Mouse (Mus musculus) left cerebral cortex, adult 11 months (tissue): ENCODE data around the gene Epha6.

ENCODE experiments used
- DNase-seq: peaks from one replicate; pipeline ENCODE4 v3.0.0; 2022; ENCODE audit warnings: low spot score

The Epha6 gene

DNA sequence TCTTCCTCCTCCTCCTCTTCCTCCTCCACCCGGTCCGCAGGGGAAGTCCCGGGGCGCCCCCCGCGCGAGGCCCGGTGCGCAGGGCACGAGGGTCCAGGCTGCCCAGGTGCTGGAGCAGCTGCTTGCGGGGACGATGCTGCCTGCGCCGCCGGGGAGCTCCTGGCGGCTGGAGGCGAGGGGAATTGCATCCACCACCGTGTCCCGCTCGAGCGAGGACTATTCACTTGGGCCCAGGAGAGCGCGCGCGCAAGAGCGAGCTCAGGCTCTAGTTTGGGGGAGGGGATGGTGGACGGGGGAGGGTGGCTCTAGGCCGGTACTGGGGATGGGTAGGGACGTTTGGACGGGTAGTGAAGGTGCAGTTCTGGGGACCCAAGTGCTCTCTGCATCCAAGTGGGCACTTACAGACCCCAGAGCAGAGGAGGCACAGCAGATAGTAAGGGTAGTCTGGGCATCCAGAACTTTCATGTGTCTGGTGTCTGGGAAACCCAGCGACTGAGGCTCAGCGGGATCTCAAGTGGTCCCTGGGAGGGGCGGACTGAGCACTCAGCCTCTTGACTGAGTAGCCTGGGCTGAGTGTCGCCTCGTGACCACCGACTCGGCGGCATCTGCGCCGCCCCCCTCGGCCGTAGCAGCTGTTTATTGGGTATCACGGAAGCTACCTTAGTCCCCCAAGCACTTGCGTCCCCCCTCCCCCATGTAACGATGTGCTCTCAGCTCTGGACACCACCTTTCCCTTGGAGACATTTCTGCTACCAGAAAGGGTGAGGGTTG, at the start of gene Epha6:
Gene Epha6, minus strand, starts transcription at position 471 of the 771 bp plus-strand sequence.
- peak; percentile 36 for DNase-seq

DNA sequence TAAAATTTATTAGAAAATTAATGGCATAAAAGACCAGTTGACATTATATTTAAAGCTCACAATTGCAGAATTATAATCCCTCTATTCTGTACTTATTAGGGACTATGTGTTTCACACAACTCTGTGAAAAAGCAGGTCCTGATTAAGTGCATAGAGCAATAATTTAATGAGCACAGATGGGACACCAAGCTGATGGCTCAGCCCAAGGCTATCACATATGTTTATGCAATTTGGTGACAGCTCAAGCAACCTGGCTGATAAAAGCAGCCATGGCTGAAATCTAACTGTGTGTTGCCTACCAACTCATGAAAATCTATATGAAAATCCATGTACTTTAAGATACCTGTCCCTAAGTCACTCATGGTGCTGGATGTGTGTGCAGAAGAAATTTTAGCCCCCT, 46.4 kb upstream of the Epha6 start:
- DNase-seq = no peak

DNA sequence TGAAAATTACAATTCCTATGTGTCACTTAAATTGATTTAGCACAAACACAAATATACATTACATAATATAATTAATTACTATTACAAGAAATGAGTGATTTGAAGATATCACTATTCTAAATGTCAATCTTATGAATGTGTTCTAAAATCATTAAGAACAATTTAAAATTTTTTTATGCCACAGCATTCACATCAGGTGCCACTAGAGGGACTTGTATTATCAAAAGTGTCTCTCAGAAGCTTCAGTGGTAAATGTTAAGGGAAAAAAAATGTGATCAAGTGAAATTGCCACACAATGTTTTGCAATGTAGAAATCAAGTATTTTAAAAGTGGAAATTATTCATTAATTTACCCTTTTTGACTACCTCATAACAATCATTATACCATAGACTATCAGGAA, 22.8 kb upstream of the Epha6 start:
- DNase-seq = no peak

DNA sequence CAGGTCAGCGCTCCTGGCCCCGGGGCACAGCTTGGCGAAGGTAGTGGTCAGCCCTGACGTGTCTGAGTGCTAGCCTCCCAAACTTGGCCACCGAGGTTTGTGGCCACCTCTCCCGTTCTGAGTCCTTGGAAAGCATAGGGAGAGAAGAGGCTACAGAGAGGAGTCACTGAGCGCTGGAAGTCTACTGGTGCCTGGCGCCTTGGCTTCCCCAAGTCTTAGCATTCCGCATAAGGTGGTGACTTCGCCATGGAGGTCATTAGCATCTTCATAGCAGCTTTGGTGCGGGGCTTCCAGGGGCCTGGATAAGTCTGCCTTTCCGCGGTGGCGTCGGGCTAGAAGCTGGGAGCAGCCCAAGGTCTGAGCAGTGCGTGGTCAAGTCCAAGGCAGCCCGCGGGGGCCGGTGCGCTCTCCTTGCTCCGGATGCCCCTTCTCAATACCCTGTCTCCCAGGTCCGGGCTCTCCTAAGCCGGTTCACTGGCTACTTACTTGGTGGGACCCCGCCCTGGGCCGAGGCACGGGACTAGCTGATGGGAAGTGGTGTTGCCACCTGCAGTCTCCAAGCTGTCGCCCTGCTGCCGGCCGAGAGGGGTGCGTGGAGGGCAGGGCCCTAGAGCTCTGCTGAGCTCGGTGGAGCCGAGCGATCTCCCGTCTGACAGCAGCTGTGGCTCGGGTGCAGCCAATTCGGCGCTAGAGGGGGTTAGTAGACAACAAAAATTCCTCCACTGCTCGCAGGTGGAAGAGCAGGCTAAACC, 677 bp upstream of the Epha6 start:
- DNase-seq = peak; percentile 66

DNA sequence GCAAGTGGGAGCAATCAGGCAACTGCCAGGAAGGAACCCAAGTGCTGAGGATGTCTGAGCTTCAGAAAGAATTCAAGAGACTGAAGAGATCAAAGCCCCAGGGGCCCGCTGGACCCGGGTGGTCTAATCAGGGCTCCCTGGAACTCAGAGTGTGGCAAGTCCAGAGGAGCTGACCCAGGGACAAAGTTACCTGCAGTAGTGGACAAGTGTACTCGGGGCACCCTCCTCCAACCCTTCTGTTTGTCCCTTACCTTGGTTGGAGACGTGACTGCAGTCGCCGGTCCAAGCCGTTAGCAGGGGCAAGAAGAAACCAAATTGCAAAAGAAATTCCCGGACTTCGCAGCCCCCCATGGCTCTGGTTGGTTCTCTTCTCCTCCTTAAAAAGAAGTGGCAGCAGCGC, 718 bp downstream of the Epha6 start:
- DNase-seq = no peak

DNA sequence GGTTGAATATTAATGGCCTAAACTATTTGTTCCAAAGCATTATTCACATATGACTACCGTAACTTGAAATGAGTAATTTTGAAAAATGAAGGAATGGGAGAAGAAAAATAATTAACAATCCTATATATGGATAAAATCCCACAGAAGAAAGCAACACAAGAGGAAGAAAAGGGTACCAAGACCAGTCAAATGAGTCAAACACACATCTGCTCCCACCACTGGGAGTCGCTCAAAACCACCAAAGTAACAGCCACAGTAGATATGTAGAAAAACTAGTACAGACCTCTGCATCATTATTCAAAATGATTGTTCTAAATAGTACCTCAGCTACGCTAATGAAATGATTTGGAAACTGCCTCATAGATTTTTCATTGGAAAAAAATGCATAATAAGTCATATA, 20.0 kb downstream of the Epha6 start:
- no peak for DNase-seq

DNA sequence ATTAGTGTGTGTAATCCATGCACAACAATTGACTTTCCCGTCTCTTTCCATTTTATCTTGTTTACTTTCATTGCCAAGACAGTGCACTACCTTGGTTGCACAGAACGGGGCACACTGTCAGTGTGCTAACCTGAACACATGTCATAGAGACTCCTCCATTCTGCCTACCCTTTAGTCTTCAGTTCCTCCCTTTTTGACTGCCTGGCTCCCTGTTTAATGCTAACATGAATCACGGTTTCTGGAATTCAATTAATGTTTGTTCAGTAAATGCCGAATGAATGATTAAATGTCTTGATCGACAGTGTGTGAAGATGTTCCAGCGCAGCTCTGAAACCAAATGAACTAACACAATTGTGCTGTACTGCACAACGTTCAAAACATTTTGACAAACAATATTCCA, 20.6 kb downstream of the Epha6 start:
- DNase-seq = no peak

DNA sequence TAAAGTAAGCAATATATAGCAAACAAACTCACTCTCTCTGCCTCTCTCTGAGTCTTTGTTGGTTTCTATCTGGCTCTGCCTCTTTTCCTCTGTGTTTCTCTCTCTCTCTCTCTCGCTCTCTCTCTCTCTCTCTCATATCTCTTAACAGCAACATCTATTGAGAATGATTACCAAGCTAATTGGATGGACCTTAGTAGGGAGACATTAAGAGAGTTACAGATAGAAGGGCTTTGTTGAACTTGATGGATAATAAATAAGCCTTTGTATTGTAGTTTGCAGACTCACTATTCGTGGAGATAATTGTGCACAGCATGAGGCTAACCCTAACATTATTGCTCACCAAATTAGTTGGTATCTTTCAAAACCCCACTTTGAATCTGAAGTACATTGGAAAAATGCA, 34.8 kb downstream of the Epha6 start:
- DNase-seq = no peak

DNA sequence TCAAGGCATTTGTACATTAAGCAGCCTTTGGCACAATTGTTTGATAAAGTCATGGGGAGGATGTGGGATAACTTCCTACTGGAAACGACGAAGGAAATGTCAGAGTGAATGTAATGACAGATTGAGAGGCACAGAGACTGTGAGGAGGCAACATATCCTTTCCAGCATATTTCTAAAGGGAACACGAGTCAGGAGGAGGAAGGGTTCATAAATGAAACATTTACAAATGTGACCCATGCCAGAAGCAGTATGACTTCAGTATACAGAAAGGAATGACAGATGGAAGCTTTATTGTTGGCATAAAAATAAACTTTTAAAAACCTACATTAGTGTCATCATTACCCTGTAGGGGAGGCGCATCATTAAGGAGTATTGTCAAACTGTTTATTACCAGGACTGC, 60.9 kb downstream of the Epha6 start:
- DNase-seq = no peak

DNA sequence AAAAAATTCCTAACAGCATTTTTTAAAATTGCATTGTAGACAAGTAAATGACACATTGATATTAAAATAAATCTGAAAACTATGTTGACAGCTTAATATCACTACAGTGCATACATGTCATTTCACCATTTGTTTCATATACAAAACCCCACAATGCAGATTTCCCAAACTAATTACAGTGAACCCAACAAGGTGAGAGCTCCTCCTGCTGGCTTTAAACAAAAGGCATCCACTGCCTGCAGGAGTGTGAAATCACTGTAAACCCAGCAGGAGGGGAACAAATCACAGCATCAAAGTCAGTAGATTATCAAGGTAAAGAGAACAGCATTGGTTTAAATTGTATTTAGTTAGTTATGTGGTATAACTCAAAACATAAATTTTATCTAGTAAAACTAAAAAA, 67.1 kb downstream of the Epha6 start:
- DNase-seq = peak; percentile 32

DNA sequence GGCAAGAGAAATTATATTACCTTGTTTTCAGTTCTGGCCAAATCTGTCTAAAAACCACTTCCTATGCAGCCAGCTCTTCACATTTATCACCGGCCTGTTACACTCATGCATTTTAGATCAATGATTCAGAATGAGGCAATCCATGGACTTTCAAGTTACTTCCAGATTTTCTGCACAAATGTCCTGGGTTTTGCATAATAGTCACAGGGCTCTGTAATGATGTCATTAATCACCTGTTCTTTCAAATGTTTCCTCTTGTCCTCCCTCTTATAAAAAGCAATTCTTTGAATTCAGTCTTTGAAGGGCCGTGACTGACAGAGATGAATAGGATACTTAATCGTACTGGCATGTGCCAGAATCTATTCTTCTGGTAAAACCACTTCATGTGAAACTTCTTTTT, 95.6 kb downstream of the Epha6 start:
- no peak for DNase-seq

DNA sequence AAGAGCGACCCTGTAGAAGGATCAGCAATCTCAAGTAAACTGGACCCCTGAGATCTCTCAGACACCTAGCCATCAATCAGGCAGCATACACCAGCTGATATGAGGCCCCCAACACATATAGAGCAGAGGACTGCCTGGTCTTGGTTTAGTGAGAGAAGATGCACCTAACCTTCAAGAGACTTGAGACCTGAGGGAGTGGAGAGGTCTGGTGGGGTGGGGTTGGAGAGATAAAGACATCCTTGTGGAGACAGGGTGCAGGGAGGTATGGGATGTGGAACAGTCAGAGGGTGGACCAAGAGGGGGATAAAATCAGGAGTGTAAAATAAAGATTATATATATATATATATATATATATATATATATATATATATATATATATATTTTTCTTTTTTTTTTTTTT, 105.8 kb downstream of the Epha6 start:
- no peak for DNase-seq

DNA sequence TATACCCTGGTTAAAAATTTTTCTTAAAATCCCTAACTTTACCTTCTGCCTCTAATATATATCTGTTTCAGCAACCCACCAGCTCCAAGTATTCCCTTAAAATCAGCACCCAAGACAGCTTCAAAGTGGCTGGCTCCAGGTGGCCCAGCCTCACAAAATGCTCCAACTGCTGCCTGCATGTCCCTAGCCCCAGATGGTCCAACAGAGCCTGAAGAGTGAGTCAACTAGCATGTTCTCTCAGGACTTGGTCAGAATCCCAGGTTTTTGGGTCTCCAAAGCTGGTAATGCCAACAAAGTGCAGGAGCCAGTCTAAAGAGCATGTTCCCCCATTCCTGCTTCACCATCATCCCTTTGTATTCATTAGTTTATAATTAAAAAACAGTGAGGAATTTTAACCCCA, 129.6 kb downstream of the Epha6 start:
- DNase-seq = no peak

DNA sequence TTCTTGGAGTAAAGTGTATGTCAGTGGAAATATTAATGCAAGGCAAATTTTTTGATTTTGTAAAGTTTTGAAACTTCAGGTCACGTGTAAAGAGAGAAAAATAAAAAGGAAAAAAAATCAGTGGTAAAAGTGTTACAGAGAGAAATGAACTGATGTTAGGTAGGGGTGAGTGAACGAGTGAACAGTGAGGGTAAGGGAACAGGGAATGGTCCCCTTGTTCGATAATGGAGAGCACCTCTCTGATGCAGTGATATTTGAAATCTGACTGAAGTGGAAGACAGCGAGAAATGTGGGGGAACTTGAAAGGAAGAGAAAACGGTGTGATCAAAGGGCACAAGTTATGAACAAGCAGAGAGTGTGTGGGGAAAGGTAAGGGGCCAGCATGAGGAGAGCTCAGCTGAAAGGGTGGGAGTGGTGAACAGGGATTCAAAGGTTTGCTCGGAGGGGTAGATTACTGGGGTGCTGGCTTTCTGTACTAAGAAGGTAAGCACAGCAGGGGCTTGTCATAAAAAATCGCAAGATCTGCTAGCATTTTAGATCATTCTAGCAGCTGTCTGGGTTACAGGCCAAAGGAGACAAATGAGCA, 137.0 kb downstream of the Epha6 start:
- DNase-seq = no peak

DNA sequence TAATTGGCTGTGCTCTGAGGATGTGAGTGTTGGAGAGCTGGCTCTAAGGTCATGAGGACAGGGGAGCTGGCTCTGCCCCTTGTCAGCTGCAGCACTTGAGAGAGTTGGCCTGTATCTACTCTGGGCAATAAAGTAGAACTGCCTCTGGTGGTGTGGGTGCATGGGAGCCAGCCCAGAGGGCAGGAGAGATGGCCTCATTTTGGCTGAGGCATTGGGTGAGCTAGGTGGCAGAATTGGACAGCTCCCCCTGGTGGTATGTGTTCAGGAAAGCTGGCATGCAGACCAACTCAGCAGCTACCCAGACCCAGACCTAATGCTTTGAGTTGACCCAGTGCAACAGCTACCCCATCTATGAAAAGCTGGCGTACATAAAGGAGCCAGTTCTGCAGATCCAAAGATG, 170.0 kb downstream of the Epha6 start:
- DNase-seq = peak; percentile 2

DNA sequence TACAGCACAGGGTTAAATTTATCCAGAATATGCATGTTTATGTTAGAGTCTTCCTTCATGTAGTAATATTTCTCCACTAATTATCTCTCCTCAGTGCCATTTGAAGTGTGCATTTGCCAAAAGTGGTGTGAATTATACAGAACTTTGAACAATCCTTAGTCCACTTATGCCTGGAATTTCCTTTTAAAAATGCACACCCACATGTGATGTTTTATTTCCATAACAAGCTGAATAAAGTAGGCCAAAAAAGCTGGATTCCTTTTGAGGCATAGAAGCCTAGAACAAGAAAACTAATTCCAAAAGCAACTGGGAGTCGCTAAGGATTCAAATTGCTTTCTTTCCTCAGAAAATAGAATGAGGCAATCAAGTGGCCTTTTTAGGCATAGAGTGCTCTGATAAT, 171.1 kb downstream of the Epha6 start:
- peak; percentile 4 for DNase-seq

DNA sequence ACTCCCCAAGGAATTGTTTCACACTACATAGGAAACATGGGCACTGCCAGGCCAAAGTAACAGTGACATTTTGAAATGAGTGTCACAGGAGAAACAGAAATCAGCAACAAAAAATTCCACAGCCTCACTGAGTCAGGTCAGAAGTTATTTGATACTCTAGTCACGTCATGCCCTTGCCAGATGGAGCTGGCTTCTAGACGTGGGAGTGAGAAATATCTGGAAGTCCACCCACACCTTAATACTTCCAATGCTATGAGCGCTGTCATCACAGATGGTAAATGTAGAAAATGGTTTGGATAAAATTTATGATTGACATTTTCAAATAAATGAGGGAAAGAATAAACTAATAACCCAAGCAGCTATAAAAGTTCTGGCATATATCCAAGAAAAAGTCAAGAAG, 210.0 kb downstream of the Epha6 start:
- peak; percentile 7 for DNase-seq

DNA sequence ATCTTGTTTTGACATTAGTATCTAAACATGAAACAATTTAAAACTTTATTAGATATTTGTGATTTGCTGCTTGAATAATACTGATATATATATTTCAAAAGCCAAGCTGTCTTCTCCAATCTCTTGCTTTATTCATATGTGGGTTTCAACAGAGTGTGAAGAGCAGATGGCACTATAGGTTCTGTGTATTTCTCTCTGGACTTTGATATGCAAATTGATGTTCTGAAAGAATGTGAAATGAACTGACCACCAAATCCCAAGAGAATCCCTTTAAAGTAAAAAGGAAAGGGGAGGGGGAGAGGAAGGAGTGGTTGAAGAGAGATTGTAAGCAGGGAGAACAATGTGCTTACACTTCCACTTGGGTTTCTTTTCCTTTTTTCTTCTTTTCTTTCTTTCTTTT, 212.4 kb downstream of the Epha6 start:
- DNase-seq = no peak

DNA sequence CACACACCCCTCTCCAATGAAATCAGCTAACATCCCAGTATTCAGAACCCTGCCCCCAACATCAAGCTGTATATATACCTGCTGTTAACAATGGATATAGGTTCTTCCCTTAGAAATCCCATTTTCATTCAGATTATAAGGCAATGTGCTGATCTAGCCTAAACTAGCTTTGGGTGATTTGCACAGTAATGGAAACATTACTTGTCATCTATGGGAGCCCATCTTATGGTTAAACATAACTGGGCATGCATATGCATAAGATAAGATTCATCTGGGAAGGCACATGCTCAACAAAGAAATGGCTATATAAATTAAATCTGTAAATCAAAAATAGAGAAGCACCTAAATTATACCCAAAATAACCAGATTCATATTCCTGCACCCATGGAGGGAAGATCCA, 230.2 kb downstream of the Epha6 start:
- DNase-seq = no peak

DNA sequence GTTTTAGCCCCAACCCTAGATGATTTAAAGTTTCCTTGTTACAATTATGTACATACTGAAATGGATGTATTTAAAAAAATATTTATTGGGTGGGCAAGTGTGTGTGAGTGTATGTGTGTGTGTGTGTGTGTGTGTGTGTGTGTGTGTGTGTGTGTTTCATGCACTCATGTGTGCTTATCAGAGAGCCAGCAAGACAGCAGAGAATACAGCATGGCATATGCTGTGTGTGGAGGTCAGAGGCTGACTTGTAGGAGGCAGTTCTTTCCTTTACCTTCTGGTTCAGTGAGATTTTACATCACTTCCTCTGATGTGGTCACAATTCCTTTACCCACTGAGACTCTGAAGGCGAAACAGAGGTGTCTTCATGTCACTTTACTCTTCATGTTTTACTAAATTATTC, 321.4 kb downstream of the Epha6 start:
- no peak for DNase-seq

DNA sequence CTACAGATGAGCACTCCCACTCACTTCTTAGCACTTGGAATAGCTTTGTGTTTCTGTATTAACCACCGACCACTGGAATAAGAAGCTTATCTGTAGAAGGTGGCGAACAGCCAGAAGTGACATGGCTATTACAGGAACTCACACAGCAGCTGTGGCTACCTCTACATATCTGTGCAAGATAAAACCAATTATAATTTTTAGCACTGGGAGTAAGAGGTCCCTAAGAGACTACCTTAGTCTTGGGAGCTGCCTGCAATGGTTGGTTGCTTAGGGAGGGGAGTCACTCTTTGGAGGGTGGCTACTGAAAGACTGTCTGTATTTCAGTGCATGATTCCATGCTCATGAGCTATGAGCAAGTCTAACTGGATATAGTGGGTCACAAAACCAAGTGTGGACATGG, 331.2 kb downstream of the Epha6 start:
- no peak for DNase-seq

DNA sequence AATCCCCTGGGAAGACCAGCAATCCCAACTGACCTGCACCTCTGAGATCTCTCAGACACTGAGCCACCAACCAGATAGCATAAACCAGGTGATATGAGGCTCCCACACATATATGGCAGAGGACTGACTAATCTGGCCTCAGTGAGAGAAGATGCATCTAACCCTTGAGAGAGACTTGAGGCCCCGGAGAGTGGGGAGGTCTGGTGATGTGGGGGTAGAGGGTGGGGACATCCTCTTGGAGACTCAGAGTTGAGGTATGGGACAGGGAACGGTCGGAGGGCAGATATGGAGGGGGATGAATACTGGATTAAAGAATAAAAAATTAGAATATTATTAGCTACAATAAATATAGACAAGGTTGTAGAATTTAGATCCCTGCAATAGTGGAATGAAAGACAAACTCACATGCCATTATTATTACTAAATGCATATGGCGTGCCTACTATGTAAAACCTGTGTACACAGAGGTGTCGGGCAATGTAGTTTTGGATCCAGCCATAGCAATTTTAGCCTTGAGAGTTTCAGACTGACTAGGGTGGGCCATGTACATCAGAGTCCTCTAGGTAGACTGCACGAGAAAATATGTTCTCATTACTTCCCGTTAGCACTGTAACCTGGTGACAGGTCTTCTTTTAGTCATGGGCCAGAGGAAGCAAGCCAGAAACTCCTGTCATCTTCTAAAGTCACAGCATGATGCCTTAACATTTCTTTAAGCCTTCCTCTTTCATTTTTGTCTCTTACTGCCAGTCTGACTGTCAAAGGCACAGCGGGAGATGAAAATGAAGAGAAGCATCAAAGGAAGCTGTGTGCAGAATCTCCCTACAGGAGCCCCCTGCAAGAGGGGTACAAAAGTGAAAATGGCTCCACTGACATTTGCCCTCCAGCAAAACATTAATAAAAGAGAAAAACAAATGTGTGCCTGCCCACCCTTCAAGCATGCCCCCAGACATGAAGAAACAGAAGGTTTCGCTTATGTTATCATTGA, 338.7 kb downstream of the Epha6 start:
- DNase-seq = no peak
